Mouse (Mus musculus): ENCODE measurements at regions not wholly inside any gene's neighbourhood (a gene's known extent, or its start where the extent isn't known, plus 50 kb on each side); places are given as distances from the start of the nearest gene placed in this dataset.

- TF ChIP-seq POLR2A (IDR thresholded peaks at IDR 0.05; ENCODE audit: insufficient read depth, low read length) (no peak), EP300 (IDR thresholded peaks at IDR 0.05; ENCODE audit: insufficient read depth, low read depth, low read length) (no peak)
These were observed 285.1 kb upstream of the Cdh5 start for GRCm38 (mm10) chr8:103816101-103816894.
